Mouse (Mus musculus) spleen, adult 2 months (tissue): ENCODE data around the gene Ece1. TPM values are rescaled to one million over a fixed set of nuclear protein-coding genes. Genes with fewer than 3 reads are reported as not detected.

ENCODE experiments used
- DNase-seq, 2 experiments: peaks; one replicate each; pipeline versions ENCODE4 v3.0.0 to v3.0.0-alpha.2; 2012 to 2021; ENCODE audit warnings: low spot score in 2 of 2, low read depth in 1 of 2
- H3K27ac ChIP-seq: fragments of 200-500 bp; 2 replicates; pipeline ENCODE4 v1.5.1; 2012; ENCODE audit warnings: low read length, inconsistent platforms; ENCODE audit not compliant: insufficient read depth
- H3K27me3 ChIP-seq: fragments of 200-500 bp; 2 replicates; pipeline ENCODE4 v1.6.1; 2012; ENCODE audit warnings: mild to moderate bottlenecking, moderate library complexity, low read length, inconsistent platforms; ENCODE audit not compliant: control insufficient read depth, insufficient read depth
- H3K36me3 ChIP-seq: fragments of 200-500 bp; 2 replicates; pipeline ENCODE4 v1.6.1; 2012; ENCODE audit warnings: mild to moderate bottlenecking, low read length, inconsistent platforms; ENCODE audit not compliant: control insufficient read depth, insufficient read depth
- H3K4me1 ChIP-seq: fragments of 200-500 bp; 2 replicates; pipeline ENCODE4 v1.6.1; 2011; ENCODE audit warnings: inconsistent platforms; ENCODE audit not compliant: control insufficient read depth, insufficient read depth, insufficient read length
- H3K4me3 ChIP-seq: fragments of 200-500 bp; 2 replicates; pipeline ENCODE4 v1.5.1; 2011; ENCODE audit warnings: mild to moderate bottlenecking, inconsistent platforms; ENCODE audit not compliant: insufficient read depth, insufficient read length; ENCODE audit errors: extremely low read depth
- CTCF ChIP-seq: fragments of 200-500 bp; IDR thresholded peaks from 2 replicates; pipeline ENCODE4 v1.5.1; 2011; ENCODE audit warnings: mild to moderate bottlenecking, inconsistent platforms; ENCODE audit not compliant: insufficient read depth, insufficient read length, insufficient replicate concordance; ENCODE audit errors: extremely low read depth
- POLR2A ChIP-seq: fragments of 200-500 bp; IDR thresholded peaks from 2 replicates; pipeline ENCODE4 v1.6.1; 2011; ENCODE audit warnings: low read depth, low read length, inconsistent platforms
- WGBS: fragments of 180-500 bp; shearing (Covaris S2); methylation state at CpG from one replicate; pipeline ENCODE4 v1.1.7; 2018; 5-methylcytosine and 5-hydroxymethylcytosine counted together
- polyA plus RNA-seq: library from polyadenylated mRNA; depleted of rRNA; stranded (reverse); fragments of >200 nt; gene quantifications from 2 replicates; pipeline ENCODE4 v1.2.3, GENCODE M21; 2012

Gene Ece1
- polyA plus RNA-seq, 1 experiment: 18.4 TPM

DNA sequence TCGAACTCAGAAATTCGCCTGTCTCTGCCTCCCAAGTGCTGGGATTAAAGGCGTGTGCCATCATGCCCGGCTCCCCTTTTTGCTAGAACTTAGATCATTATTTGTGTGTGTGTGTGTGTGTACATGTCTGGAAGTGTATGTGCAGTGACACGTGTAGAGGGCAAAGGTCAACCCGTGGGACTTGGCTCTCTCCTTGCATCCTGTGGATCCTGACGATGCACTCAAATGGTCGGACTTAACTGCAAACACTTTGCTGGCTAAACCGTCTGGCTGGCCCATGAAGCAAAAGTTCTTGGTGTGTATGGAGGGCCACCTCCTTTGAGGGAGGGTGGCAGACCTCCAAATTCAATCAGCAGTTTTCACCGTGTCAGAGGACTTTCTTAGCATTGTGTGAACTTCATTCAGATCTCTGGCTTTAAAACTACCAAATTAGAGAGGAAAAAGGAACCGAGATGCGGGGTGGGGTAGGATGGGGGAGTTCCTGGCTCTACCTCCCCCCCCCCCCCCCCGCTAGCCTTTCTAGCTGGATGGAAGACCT, 50.8 kb downstream of the Ece1 start:
- 48% methylated on average over 13 of the region's 13 CpGs for WGBS
- DNase-seq: no peak
- no peaks in the 10 kb centered on the region for H3K27me3 ChIP-seq
- no peak overlapping the region for H3K27ac ChIP-seq
- TF ChIP-seq POLR2A: no peak
- no peak for TF ChIP-seq CTCF
- H3K36me3 ChIP-seq: no peaks in the 10 kb centered on the region
- peak overlapping the region; percentile 56; the same call in 1 of the 2 replicates for H3K4me3 ChIP-seq
- peaks cover 14% of the 10 kb centered on the region for H3K4me1 ChIP-seq

DNA sequence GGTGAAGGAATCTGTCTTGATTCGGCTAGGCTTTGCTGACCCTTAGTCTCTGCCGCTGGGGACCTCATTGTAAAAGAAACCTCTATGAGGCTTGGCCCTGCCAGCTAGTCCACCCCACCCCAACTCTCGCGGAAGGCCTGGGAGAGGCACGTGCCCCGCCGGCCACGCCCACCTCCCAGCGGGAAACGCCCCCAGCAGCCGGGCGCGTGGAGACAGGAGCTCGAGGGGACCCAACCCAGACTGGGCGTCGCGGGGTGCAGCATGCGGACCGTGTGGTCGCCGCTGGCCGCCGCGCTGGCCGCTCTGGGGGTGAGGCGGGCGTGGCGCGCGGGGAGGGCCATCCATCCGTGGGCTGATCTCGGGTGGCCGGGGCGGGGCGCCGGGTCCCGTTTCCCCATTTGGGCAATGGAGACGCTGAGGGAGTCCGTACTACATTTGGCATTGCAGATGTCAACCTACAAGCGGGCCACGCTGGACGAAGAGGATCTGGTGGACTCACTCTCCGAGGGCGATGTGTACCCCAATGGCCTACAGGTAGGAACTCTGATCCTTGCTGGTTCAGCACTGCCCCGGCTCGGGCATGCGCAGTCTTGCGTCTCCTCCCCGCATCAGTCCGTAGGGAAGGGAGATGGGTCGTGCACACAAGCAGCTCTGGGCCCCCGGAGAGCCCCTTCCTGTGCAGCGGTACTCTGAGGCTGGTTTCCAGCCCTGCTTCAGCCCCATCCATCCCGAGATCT, 51.5 kb downstream of the Ece1 start:
- Histone ChIP-seq H3K36me3 (no peaks in the 10 kb centered on the region), H3K27me3 (no peaks in the 10 kb centered on the region), H3K4me3 (peak overlapping the region; percentile 56), H3K4me1 (peaks cover 14% of the 10 kb centered on the region), H3K27ac (no peak overlapping the region)
- TF ChIP-seq CTCF (no peak), POLR2A (no peak)
- DNase-seq: peak; percentile 8 to 68
- 3% methylated on average over 54 of the region's 54 CpGs for WGBS

DNA sequence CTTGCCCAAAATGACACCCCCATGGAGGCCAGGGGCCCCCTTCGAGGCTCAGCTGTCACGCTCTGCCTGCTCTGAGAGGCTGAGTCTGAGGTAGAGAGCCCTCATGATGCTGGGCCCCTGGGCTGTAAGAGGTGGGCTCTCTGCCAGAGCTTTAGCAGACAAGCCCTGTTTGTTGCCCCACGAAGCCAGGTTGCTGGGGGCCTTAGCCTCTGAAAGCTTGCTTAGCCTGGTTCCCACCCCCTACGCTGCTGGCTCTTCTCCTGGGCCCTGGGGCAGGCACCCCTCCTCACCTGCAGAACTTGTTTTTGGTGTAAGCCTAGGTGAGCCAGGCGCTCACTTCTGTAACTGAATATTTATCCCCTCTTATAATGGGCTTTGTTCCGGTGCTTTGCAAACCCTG, 55.6 kb downstream of the Ece1 start:
- no peaks in the 10 kb centered on the region for H3K36me3 ChIP-seq
- no peak for DNase-seq
- no peak overlapping the region for H3K27ac ChIP-seq
- TF ChIP-seq CTCF (no peak), POLR2A (no peak)
- H3K27me3 ChIP-seq: no peaks in the 10 kb centered on the region
- no peak overlapping the region for H3K4me3 ChIP-seq
- 83% methylated on average over 6 of the region's 6 CpGs for WGBS
- peaks cover 11% of the 10 kb centered on the region for H3K4me1 ChIP-seq

DNA sequence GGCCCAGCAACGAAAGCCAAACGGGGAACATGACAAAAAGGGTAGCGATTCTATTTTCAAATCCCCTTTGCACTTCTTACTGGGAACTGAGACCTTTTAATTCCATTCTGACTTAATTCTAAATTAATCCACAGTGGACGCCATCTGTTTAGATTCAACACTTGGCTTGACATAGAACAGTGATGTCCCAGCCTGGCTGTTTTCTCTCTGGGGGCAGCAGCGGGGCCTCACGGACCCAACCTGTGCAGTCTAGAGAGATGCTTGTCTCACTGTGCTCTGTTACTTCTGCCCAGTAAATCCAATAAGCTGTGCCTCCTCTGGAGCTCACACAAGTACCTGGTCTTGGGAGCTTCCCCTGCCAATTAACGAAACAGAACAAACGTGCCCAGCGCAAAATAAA, 56.5 kb downstream of the Ece1 start:
- H3K27ac ChIP-seq: 0 out of 2 replicates have a peak overlapping the region, but pooled peaks have one; percentile 7
- no peaks in the 10 kb centered on the region for H3K36me3 ChIP-seq
- peaks cover 4% of the 10 kb centered on the region; the same call in 1 of the 2 replicates for H3K4me1 ChIP-seq
- WGBS: 86% methylated on average over 9 of the region's 9 CpGs
- H3K4me3 ChIP-seq: no peak overlapping the region
- DNase-seq: no peak
- H3K27me3 ChIP-seq: no peaks in the 10 kb centered on the region
- TF ChIP-seq CTCF: no peak
- TF ChIP-seq POLR2A: no peak

DNA sequence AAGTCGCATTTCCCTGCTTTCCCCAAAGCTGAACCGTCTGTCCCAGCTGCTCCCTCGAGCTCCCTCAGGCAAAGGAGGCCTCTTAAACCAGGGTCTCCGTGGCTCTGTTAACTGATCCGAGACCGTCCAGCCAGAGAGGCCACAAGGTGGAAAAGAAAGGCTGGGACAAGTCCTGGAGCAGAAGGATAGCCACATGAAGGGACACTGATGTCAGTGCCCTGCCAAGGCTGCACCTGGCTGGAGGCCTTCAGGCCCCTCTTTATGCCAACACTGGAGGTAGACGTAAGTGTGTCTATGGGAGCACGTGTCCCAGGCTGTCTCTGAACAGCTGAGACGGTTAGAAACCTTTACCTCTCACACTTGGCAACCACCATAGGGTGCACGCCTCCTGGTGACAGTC, 57.1 kb downstream of the Ece1 start:
- WGBS: 89% methylated on average over 10 of the region's 10 CpGs
- Histone ChIP-seq H3K4me3 (no peak overlapping the region), H3K27ac (no peak overlapping the region), H3K36me3 (no peaks in the 10 kb centered on the region), H3K4me1 (no peaks in the 10 kb centered on the region), H3K27me3 (no peaks in the 10 kb centered on the region)
- TF ChIP-seq CTCF (no peak), POLR2A (no peak)
- DNase-seq: no peak

DNA sequence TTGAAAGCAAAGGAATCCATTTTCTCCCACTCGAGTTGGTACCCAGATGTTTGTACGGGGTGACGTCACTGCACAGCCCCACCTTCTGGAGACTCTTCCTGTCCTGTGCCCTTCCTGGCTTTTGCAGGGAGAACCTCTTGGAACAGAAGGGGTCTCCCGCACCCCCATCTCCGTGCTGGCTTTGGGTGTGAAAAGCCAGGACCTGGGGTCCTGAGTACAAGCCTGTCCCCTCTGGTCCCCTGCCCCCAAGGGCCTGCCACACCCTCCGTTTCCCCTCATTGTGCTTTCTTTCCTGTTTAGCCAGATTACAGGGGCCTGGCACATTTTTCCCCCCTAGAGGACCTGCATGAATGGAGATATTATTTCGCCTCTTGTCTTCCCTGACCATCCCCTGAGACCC, 58.0 kb downstream of the Ece1 start:
- no peaks in the 10 kb centered on the region for H3K27me3 ChIP-seq
- no peaks in the 10 kb centered on the region for H3K4me1 ChIP-seq
- no peaks in the 10 kb centered on the region for H3K36me3 ChIP-seq
- H3K27ac ChIP-seq: no peak overlapping the region; the same call in 1 of the 2 replicates
- DNase-seq: no peak
- no peak overlapping the region for H3K4me3 ChIP-seq
- 70% methylated on average over 7 of the region's 7 CpGs for WGBS
- TF ChIP-seq POLR2A (no peak), CTCF (no peak)

DNA sequence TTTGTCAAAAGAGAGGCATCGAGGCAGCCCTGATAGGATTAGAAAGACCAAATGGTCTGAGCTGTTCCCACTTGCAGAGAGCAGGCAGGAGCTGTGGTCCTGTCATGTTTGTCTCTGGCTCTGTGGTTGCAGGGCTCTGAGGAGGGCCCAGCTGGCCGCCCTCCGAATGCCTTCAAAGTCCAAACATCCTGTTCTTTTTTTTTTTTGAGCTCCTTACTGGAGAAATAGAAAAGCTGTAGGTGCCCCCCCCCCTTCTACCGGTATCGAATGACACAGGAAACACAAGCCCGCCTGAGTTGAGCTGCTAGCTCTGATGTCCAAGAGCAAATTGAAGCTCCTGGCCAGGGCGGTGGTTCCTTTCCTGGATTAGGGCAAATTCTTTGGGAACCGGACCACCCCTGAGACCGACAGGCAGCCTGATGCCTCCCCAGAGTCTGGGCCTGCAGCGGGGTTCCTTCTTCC, 58.5 kb downstream of the Ece1 start:
- H3K27ac ChIP-seq: no peak overlapping the region

More for the DNA sequence above, 58.5 kb downstream of the Ece1 start:
- no peak overlapping the region for H3K4me3 ChIP-seq
- no peaks in the 10 kb centered on the region for H3K36me3 ChIP-seq
- no peak for DNase-seq
- WGBS: 75% methylated on average over 10 of the region's 10 CpGs
- H3K4me1 ChIP-seq: no peaks in the 10 kb centered on the region
- H3K27me3 ChIP-seq: no peaks in the 10 kb centered on the region
- no peak for TF ChIP-seq POLR2A
- TF ChIP-seq CTCF: no peak
